8 mouse cellular contexts compared by ENCODE assay signal in the genomic region with DNA sequence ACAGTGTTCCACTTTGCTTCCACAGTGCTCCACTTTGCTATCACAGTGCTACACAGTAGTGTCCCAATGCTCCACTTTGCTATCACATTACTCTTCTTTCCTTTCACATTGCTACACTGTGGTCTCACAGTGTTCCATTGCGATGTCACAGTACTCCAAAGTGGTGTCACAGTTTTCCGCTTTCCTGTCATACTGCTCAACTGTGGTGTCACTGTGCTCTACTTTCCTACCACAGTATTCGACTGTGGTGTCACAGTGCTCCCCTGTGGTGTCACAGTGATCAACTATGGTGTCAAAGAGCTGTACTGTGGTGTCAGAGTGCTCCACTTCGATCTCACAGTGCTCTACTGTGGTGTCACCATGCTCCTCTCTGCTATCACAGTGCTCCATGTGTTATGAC.
DNase-seq lines count a peak whose midpoint lies in the region.

No protein-coding gene starts in this region.

- peak; percentile 24 for DNase-seq in kidney, postnatal 10 days
- DNase-seq in kidney, adult 11 months, result no peak
- peak; percentile 53 for DNase-seq in CD4-positive helper T cell, adult 2 months (ENCODE audit: low read depth, low spot score)
- DNase-seq in brain, adult 2 months (ENCODE audit: low read depth, low spot score), result peak; percentile 31
- DNase-seq in kidney, postnatal 36 days, result peak; percentile 25 to 40
- DNase-seq in gastrocnemius, adult 18-20 months (ENCODE audit: low spot score), result no peak
- no peak for DNase-seq in left cerebral cortex, adult 18-20 months (ENCODE audit: low spot score in 2 of 2)
- no peak for DNase-seq in urinary bladder, postnatal 25 days (ENCODE audit: low spot score)

Comparison
In these comparisons a context has a peak if more than half of its experiments do, and no peak if none do; other contexts are left out.
1. DNase-seq: peak in kidney, postnatal 10 days (single experiment), CD4-positive helper T cell, adult 2 months (single experiment), brain, adult 2 months (single experiment) and kidney, postnatal 36 days (2 of 2); none in kidney, adult 11 months (single experiment), gastrocnemius, adult 18-20 months (single experiment), left cerebral cortex, adult 18-20 months (0 of 2) and urinary bladder, postnatal 25 days (single experiment).